ENCODE assay signal across 17 mouse cellular contexts in genomic region chr5:115208601-115209000, GRCm38 (mm10). TPM values are rescaled to one million over a fixed set of nuclear protein-coding genes. Genes with fewer than 3 reads are reported as not detected.
"Had no signal": no experiment of that assay in that cellular context is flagged by ENCODE, and none has a peak within 500 bp of the region (broad histone marks: within the 10 kb centered on the region; RNA-seq: fewer than 3 reads in every experiment).

No protein-coding gene starts in this region.

- DNase-seq: kidney, adult 2 months; kidney, postnatal 25 days; left cerebral cortex, postnatal 4 days; liver, postnatal 0 days; thymus, adult 18-20 months; thymus, postnatal 36 days had no signal

- H3K27ac ChIP-seq: kidney, postnatal 0 days; limb, embryonic 12.5 days; limb, embryonic 15.5 days; liver, embryonic 14.5 days; macrophage; midbrain, embryonic 12.5 days; midbrain, embryonic 15.5 days had no signal

- H3K4me3 ChIP-seq: limb, embryonic 12.5 days; limb, embryonic 15.5 days; midbrain, embryonic 12.5 days; midbrain, embryonic 15.5 days had no signal

- H3K36me3 ChIP-seq: limb, embryonic 12.5 days; limb, embryonic 15.5 days; midbrain, embryonic 12.5 days; midbrain, embryonic 15.5 days had no signal

- H3K9ac ChIP-seq: limb, embryonic 12.5 days; limb, embryonic 15.5 days; liver, embryonic 14.5 days; liver, postnatal 0 days; lung, embryonic 14.5 days; midbrain, embryonic 12.5 days; midbrain, embryonic 15.5 days had no signal

- H3K9me3 ChIP-seq: limb, embryonic 12.5 days; limb, embryonic 15.5 days; midbrain, embryonic 12.5 days; midbrain, embryonic 15.5 days had no signal

- ATAC-seq: liver, postnatal 0 days; lung, postnatal 0 days; midbrain, embryonic 15.5 days had no signal

- H3K4me2 ChIP-seq: limb, embryonic 12.5 days; limb, embryonic 15.5 days; liver, embryonic 11.5 days; midbrain, embryonic 12.5 days; midbrain, embryonic 15.5 days had no signal

RNA-seq across cellular contexts. Expression of gene Cabp1, which starts 14.4 kb away (rescaled TPM):
- total RNA-seq: megakaryocyte, adult 5-6 weeks had no signal
- polyA plus RNA-seq: liver, postnatal 0 days; macrophage had no signal
